Mouse (Mus musculus) lung, embryonic 14.5 days (tissue): ENCODE results near the gene Rpl10a. TPM values are rescaled to one million over a fixed set of nuclear protein-coding genes. Genes with fewer than 3 reads are reported as not detected.
"Not testable (repeated sequence)": the region's sequence is repeated elsewhere in the genome, so short reads cannot be mapped to it uniquely, and the experiment has no call there.

Experiments
- ATAC-seq: fragments of 200-750 bp; cut with Nextera tagmentation; 2 replicates; pipeline ENCODE4 v1.8.0; 2017; ENCODE audit warnings: mild to moderate bottlenecking, moderate TSS enrichment, moderate library complexity; ENCODE audit not compliant: insufficient read depth
- DNase-seq: peaks from one replicate; pipeline ENCODE4 v3.0.0-alpha.2; 2015
- H3K27ac ChIP-seq: fragments of 300-500 bp; sonication (generic); 2 replicates; pipeline ENCODE4 v1.5.1; 2014; ENCODE audit warnings: low read depth, mild to moderate bottlenecking, moderate library complexity
- H3K27me3 ChIP-seq: fragments of 300-500 bp; sonication (generic); 2 replicates; pipeline ENCODE4 v1.6.1; 2014; ENCODE audit warnings: low read length, control low read depth; ENCODE audit not compliant: insufficient read depth
- H3K36me3 ChIP-seq: fragments of 300-500 bp; sonication (generic); 2 replicates; pipeline ENCODE4 v1.6.1; 2014; ENCODE audit warnings: control low read depth; ENCODE audit not compliant: insufficient read depth
- H3K4me1 ChIP-seq: fragments of 300-500 bp; sonication (generic); 2 replicates; pipeline ENCODE4 v1.6.1; 2014; ENCODE audit warnings: antibody characterized with exemption, control low read depth; ENCODE audit not compliant: insufficient read depth
- H3K4me2 ChIP-seq: fragments of 300-500 bp; sonication (generic); 2 replicates; pipeline ENCODE4 v1.6.1; 2014; ENCODE audit warnings: mild to moderate bottlenecking
- H3K4me3 ChIP-seq: fragments of 300-500 bp; sonication (generic); 2 replicates; pipeline ENCODE4 v1.5.1; 2014; ENCODE audit warnings: low read depth, low read length
- H3K9ac ChIP-seq: fragments of 300-500 bp; sonication (generic); 2 replicates; pipeline ENCODE4 v1.6.1; 2014
- H3K9me3 ChIP-seq: fragments of 300-500 bp; sonication (generic); 2 replicates; pipeline ENCODE4 v1.6.1; 2016; ENCODE audit warnings: low read depth, low read length, control low read depth
- CTCF ChIP-seq: IDR thresholded peaks from 2 replicates; pipeline ENCODE4 v1.5.1; 2016; ENCODE audit warnings: antibody characterized with exemption, low read depth
- WGBS: fragments of 180-500 bp; shearing (Covaris S2); extraction: QIAGEN DNeasy Blood & Tissue Kit; methylation state at CpG from one replicate; pipeline ENCODE4 v1.1.7; 2014; 5-methylcytosine and 5-hydroxymethylcytosine counted together
- polyA plus RNA-seq: library from polyadenylated mRNA; unstranded; fragments of >200 nt; fragmentation: Nextera tagmentation; extraction: Ambion mirVana; gene quantifications from 2 replicates; pipeline ENCODE4 v1.2.1, GENCODE M21; 2014

The Rpl10a gene
- polyA plus RNA-seq, 1 experiment from 2014 or later = 802 TPM

DNA sequence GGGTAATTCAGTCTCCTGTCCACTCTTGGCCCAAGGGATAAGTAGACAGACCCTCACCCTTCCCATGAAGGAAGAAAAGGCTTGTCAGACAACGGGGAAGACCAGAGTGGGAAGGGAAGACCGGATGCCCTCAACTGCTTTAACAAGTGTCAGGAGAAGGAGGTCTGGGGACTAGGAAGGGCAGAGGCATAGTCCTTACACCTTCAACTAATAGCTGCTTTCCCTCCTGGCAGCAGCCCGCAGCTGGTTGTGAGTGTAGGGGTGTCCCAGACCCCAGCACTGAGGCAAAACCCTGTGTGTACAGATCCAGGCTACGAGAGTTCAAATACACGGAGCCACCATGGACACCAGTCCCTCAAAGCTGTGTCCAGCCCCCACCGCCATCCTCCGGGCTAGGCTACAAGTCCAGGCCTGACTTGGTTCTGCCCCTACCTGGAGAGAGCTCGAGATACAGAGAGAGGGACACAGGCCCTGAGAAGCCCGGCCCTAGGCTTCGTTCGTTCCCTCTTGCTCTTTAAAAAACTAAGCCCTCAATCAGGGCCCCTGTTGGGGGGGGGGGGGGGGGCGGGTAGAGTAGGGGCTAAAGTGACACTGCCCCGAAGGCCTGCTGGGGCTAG, 21.1 kb downstream of the Rpl10a start:
- Histone ChIP-seq H3K27ac (peak overlapping the region; percentile 99), H3K36me3 (no peaks in the 10 kb centered on the region), H3K9ac (peak overlapping the region; percentile 88), H3K4me2 (peak overlapping the region; percentile 94), H3K27me3 (no peaks in the 10 kb centered on the region), H3K4me1 (peaks cover 56% of the 10 kb centered on the region), H3K9me3 (no peaks in the 10 kb centered on the region), H3K4me3 (peak overlapping the region; percentile 77)
- no peak for DNase-seq
- 3% methylated on average over 13 of the region's 13 CpGs for WGBS
- TF ChIP-seq CTCF = no peak
- no peak for ATAC-seq

DNA sequence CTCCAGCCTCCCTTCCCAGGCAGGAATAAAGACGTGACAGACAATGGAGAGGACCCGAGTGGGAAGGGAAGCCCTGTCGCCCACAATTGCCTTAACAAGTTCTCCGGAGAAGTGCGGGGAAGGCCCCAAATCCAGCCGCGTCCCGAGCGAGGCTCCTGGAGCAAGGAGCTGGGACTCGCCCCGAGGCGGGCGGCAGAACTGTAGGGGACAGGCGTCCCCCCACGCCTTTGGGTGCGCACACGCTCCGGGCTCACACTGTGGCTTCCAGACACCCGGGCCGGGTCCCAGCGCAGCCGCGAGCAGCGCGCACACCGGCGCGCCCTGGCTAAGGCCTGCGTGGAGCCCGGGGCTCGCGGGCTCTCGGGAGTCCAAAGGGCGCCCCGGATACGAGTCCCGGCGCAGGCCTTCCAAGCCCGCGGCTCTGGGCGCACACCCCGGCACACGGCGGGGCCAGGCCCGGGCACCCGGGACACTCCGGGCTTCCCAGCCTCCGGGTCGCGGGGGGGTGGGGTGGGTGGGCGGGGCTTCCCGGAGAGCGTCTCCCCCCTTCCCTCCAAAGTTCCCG, 21.7 kb downstream of the Rpl10a start:
- no peaks in the 10 kb centered on the region for H3K36me3 ChIP-seq
- peak overlapping the region; percentile 94 for H3K4me2 ChIP-seq
- ATAC-seq (no peak; the same call in 1 of the 2 replicates), DNase-seq (peak; percentile 51)
- H3K9me3 ChIP-seq = no peaks in the 10 kb centered on the region
- H3K4me1 ChIP-seq = peaks cover 50% of the 10 kb centered on the region
- H3K27ac ChIP-seq = peak overlapping the region; percentile 99
- H3K9ac ChIP-seq = peak overlapping the region; percentile 88
- H3K27me3 ChIP-seq = no peaks in the 10 kb centered on the region
- under 1% methylated on average over 51 of the region's 54 CpGs for WGBS
- no peak for TF ChIP-seq CTCF
- H3K4me3 ChIP-seq = peak overlapping the region; percentile 77

DNA sequence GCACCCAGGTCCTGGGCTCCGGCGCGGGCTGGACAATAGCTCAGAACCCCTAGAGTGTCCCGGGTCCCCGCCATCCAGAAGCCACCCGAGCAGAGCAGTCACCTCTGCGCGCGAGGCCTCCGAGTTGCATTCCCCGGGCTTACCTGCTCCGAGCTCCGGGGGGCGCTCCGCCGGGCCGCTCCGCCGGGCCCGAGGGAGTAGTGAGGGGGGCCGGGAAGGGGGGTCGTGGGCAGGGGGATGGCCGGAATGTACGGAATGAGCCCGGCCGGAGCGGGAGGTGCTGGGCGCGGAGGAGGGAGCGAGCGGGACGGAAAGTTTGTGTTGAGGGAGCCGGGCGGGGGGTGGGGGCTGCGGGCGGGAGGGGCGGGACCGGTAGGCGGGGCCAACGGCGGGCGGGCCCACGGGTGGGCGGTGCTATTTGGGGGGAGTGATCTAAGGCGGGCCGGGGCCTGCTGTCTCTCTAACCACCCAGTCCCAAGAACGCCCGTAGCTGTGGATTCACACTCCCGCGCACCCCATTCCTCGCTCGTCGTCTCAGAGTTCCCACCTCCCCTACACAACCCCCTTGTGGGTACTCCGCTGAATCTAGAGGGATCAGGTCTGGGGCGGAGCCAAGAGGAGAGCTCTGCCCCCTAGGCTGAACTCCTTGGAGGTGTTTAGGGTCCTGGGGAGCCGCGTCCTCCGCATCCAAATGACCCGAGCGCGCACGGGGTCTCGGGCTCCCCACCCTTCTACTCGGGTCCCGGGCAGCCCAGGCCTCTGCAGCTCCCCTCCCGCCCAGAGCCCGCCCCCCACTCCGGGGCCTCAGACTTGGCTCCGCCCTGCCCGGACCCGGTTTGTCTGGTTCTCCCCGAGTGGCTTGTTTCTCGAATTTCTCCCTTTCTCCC, 22.4 kb downstream of the Rpl10a start, which contains the start of gene Tead3:
TSS of gene Tead3 (minus strand) at position 352 of the 887 bp plus-strand sequence.
- no peaks in the 10 kb centered on the region for H3K36me3 ChIP-seq
- no peaks in the 10 kb centered on the region for H3K27me3 ChIP-seq
- WGBS = under 1% methylated on average over 57 of the region's 73 CpGs
- TF ChIP-seq CTCF = peak; percentile 11; the same call in 1 of the 2 replicates
- H3K9me3 ChIP-seq = no peaks in the 10 kb centered on the region
- ATAC-seq = peak; percentile 89
- peak within 1 kb of the TSS; percentile 94 for H3K4me2 ChIP-seq
- peak within 1 kb of the TSS; percentile 99 for H3K27ac ChIP-seq
- peaks cover 43% of the 10 kb centered on the region for H3K4me1 ChIP-seq
- peak; percentile 91 for DNase-seq
- H3K4me3 ChIP-seq = peak within 1 kb of the TSS; percentile 77
- H3K9ac ChIP-seq = peak within 1 kb of the TSS; percentile 88

DNA sequence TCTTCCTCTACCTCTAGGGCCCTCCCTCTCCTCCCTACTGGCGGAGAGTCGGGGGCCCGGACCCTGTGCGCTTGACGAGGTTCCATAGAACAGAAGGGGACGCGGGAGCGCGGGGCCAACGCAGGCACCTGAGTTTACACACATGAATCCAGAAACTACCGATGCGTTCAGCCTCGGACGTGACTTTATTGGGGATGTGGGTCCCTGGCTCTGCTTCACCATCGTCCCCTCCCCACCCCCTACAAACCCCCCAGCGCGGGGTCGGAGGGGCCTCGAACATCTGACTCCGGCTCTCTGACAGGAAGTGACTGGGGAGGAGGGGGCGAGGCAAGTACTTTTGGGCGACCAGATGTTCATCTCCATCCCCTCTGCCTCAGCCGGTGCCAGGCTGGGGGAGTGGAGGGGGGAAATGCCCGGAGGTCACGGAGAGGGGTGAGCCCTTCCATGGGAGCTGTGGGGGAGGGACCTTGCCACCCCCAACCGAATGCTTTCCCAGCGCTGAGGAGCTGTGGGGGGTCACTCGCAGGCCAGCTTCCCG, 23.2 kb downstream of the Rpl10a start:
- H3K27me3 ChIP-seq = no peaks in the 10 kb centered on the region
- peak overlapping the region; percentile 94 for H3K4me2 ChIP-seq
- H3K9ac ChIP-seq = peak overlapping the region; percentile 88
- no peaks in the 10 kb centered on the region for H3K36me3 ChIP-seq
- under 1% methylated on average over 29 of the region's 29 CpGs for WGBS
- DNase-seq = peak; percentile 27
- peaks cover 36% of the 10 kb centered on the region for H3K4me1 ChIP-seq
- peak overlapping the region; percentile 77 for H3K4me3 ChIP-seq
- peak; percentile 76; the same call in 1 of the 2 replicates for ATAC-seq
- no peaks in the 10 kb centered on the region for H3K9me3 ChIP-seq
- H3K27ac ChIP-seq = peak overlapping the region; percentile 99
- TF ChIP-seq CTCF = no peak

DNA sequence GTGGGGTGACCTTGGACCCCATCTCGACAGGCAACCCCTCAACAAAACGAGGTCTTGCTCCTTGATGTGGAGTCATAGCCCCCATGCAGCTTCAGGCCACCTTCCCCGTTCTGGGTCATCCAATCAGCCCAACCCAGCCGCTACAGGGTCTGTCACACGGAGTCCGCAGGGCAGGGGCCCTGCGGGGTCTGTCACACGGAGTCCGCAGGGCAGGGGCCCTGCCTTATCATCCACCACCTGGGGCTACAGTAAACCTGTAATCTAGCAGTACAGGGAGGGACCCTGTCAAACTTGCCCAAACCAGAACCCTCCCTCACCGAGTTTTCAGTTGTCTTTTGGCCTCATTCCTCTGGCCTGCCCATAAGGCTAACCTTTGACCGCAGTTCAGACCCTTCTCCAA, 23.7 kb downstream of the Rpl10a start:
- DNase-seq (no peak), ATAC-seq (no peak)
- no peak for TF ChIP-seq CTCF
- H3K4me1 ChIP-seq = peaks cover 32% of the 10 kb centered on the region
- peak overlapping the region; percentile 77 for H3K4me3 ChIP-seq
- WGBS = 24% methylated on average over 11 of the region's 11 CpGs
- peak overlapping the region; percentile 94 for H3K4me2 ChIP-seq
- no peaks in the 10 kb centered on the region for H3K36me3 ChIP-seq
- peak overlapping the region; percentile 99 for H3K27ac ChIP-seq
- H3K9ac ChIP-seq = no peak overlapping the region
- no peaks in the 10 kb centered on the region for H3K9me3 ChIP-seq
- H3K27me3 ChIP-seq = no peaks in the 10 kb centered on the region

DNA sequence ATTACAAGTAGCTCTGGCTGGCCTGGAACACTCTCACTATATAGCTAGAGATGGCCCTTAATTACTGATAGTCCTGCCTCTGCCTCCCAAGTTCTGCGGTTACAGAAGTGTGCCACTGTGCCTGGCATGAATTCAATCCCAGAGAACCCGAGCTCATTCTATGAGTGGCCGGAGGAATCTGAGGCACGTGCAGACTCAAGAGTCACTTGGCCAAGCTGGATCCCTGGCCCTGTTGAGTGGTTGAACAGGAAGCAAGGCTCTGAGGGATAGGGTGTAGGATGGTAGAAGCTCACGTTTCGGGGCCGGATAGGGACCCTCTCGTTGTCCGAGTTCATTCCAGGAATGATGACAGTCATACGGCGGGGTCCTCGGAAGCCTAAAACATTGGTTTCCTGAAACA, 27.6 kb downstream of the Rpl10a start:
- Histone ChIP-seq H3K27me3 (peaks cover 11% of the 10 kb centered on the region; the same call in 1 of the 2 replicates), H3K9ac (no peak overlapping the region), H3K4me1 (peaks cover 11% of the 10 kb centered on the region), H3K4me2 (no peak overlapping the region), H3K27ac (peak overlapping the region; percentile 36; the same call in 1 of the 2 replicates), H3K9me3 (no peaks in the 10 kb centered on the region), H3K36me3 (no peaks in the 10 kb centered on the region), H3K4me3 (no peak overlapping the region)
- TF ChIP-seq CTCF = no peak
- DNase-seq = peak; percentile 67
- ATAC-seq = no peak
- 65% methylated on average over 12 of the region's 12 CpGs for WGBS

DNA sequence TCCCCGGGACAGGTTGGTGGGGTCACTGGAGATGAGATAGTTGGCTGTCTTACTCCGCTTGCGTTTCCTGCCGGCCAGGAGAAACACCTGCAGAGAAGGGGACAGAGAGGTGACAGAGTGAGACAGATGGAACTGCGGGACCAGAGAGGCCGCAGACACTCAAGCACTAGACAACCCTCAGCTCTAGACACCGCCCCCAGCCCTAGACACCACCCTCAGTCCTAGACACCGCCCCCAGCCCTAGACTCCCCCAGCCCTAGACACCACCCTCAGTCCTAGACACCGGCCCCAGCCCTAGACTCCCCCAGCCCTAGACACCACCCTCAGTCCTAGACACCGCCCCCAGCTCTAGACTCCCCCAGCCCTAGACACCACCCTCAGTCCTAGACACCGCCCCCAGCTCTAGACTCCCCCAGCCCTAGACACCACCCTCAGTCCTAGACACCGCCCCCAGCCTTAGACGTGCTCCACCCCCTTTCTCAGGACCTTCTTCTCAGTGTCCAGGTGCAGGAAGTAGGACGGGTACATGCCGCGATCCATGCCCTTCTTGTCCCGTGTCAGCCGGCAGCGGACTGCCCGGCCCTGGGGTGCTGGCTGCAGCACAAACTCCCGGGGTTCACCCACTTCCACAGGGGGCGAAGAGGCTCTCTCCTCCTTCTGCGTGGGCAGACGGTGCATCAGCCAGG, 30.4 kb downstream of the Rpl10a start:
- H3K9me3 ChIP-seq, DNase-seq, H3K9ac ChIP-seq, ATAC-seq, H3K36me3 ChIP-seq, H3K4me1 ChIP-seq, H3K4me3 ChIP-seq, H3K4me2 ChIP-seq: not testable (repeated sequence)
- WGBS = 13% methylated on average over 24 of the region's 24 CpGs
- H3K27me3 ChIP-seq = peaks cover 26% of the 10 kb centered on the region
- H3K27ac ChIP-seq = 0 out of 2 replicates have a peak overlapping the region, but pooled peaks have one; percentile 46
